Mouse (Mus musculus) 416B (cell line): ENCODE measurements around the gene Tex29.
"Not testable (repeated sequence)": the region's sequence is repeated elsewhere in the genome, so short reads cannot be mapped to it uniquely, and the experiment has no call there.

ENCODE experiments used
- DNase-seq: peaks from one replicate; pipeline ENCODE4 v3.0.0; 2011; ENCODE audit warnings: low read depth

The Tex29 gene

GRCm38 (mm10) chr8:11831939-11832338, 8.3 kb upstream of the Tex29 start:
- peak; percentile 12 for DNase-seq

GRCm38 (mm10) chr8:11833157-11833556, 7.1 kb upstream of the Tex29 start:
- no peak for DNase-seq

DNA sequence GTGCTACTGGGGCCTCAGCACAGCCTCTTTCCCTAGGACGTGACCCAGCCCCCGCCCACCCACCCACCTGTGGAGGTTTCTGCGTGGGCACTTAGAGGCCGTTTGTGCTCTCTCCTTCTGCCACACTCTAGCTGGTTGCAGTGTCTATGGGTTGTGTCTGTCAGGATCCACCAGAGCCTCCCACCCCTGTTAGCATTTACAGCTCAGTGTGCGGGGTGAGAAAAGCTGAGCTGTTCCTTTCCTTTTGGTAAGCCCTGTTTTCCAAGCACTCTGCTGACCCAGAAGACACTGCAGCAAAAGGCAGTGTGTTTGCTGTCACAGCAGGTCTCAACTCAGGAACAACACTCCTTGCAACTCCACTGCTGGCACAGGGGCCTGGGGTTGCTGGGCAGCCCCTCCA, 6.1 kb upstream of the Tex29 start:
- DNase-seq, result no peak

GRCm38 (mm10) chr8:11834691-11835090, 5.6 kb upstream of the Tex29 start:
- no peak for DNase-seq

GRCm38 (mm10) chr8:11841571-11841970, 1.3 kb downstream of the Tex29 start:
- DNase-seq, result no peak

DNA sequence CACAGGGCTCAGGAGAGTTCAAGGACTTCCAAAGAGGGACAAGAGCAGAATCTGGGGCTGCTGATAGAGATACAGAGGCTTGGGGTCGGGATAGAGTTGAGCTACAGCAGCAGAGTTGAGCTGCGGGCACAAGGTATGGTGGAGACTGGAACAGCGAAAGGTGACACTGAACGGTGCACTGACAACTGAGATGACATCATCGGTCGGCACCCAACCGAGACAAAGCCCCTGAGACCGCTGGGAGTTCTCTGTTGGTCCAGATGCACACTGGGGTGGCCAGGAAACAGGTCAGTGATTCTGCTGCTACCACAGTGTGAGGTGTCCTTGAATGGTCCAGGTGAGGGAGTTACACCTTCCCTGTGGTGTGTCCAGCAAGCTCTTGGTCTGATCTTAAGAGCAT, 2.5 kb downstream of the Tex29 start:
- no peak for DNase-seq

DNA sequence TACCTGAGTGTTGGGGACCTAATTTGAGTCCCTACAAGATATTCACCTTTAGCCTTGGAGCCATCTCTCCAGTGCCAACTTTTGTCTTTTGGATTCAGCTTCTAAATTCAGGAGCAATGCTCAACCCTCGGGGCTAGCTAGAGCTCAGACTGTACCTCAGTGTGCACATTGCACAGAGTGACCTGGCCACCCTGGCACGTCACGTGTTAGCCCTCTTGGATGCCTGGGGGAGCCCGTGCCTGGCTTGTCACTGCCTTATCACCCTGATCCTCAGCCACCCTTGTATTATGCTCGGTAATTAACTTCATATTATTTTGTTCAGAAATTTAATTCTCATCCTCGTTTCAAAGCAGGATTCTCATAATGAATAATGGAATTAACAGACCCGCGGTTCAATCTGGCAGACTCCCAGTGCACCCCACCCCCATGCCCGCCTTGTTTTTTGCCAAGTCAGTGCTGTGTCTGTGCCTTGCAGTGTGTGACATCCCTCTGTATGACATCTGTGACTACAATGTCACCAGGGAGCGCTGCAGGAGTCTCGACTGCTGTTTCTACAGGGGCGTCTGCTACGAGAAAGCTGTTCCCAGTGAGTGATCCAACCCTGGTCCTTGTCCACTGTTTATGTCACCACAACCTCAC, 3.5 kb downstream of the Tex29 start:
- no peak for DNase-seq

GRCm38 (mm10) chr8:11844316-11844685, 4.0 kb downstream of the Tex29 start:
- no peak for DNase-seq

GRCm38 (mm10) chr8:11846807-11847206, 6.5 kb downstream of the Tex29 start:
- DNase-seq, result no peak

GRCm38 (mm10) chr8:11867832-11868231, 27.6 kb downstream of the Tex29 start:
- DNase-seq, result no peak

GRCm38 (mm10) chr8:11874227-11874626, 34.0 kb downstream of the Tex29 start:
- not testable (repeated sequence) for DNase-seq

GRCm38 (mm10) chr8:11884646-11885045, 44.4 kb downstream of the Tex29 start:
- no peak for DNase-seq

GRCm38 (mm10) chr8:11885881-11886699, 45.8 kb downstream of the Tex29 start:
- no peak for DNase-seq

GRCm38 (mm10) chr8:11886824-11887223, 46.5 kb downstream of the Tex29 start:
- DNase-seq, result no peak

- peak; percentile 22 for DNase-seq
These were observed 49.1 kb downstream of the Tex29 start for GRCm38 (mm10) chr8:11889156-11890018.

DNA sequence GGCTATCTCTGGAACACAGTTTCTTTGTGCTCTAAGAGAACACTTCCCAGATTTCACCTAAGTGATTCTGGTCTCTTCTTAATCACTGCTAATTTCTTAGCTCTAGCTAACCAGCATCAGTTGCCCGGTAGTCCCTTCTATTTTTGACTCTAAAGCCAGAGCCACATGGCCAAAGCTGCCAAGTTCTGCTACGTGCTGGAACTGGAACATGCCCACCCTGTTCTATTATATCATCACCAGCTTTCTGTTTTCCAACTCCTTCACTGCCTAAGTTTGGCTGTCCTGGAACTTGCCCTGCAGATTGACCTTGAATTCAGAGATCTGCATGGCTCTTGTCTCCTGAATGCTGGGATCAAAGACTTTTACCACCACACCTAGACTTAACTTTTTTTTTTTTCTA, 52.5 kb downstream of the Tex29 start:
- DNase-seq, result no peak

DNA sequence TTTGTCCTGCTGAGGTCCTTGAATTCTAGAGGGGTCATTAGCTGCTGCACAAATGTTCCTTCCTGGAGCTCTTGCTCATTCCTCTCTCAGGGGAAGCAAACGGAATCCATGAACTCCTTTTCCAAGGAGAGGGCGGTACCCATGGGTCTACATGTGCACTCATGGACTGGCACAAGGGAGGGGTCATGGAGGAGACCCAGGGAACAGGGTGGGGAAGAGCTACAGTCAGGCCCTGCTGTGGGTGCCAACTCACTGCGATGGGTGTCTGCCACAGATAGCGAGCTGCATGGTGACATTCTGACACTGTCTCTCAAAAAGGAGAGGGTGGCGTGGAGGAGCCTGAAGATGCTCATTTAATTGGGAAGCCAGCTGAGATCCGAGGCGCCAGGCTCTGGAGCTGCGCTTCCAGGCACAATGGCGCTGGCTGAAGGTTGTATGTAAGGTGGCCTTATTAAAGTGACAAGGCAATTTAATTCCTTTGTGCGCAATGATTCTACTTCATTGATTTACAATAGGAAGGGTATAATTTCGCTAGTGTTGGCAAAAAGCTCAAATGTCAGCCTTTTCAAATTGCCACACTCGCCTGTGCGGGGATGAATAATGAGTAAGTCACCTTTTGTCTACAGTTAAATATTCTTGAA, 55.9 kb downstream of the Tex29 start:
- no peak for DNase-seq

- DNase-seq, result no peak
These were observed 56.4 kb downstream of the Tex29 start for GRCm38 (mm10) chr8:11896677-11897076.

- DNase-seq, result no peak
These were observed 58.5 kb downstream of the Tex29 start for GRCm38 (mm10) chr8:11898814-11899213.
